Mouse (Mus musculus) forebrain, embryonic 16.5 days (tissue): ENCODE results near the gene Lhpp. TPM values are rescaled to one million over a fixed set of nuclear protein-coding genes. Genes with fewer than 3 reads are reported as not detected.

Experiments
- ATAC-seq: fragments of 200-750 bp; cut with Nextera tagmentation; 2 replicates; pipeline ENCODE4 v1.8.0; 2017; ENCODE audit warnings: mild to moderate bottlenecking, moderate library complexity
- H3K27ac ChIP-seq: fragments of 300-500 bp; sonication (generic); 2 replicates; pipeline ENCODE4 v1.5.1; 2014; ENCODE audit warnings: low read length, control low read depth
- H3K27me3 ChIP-seq: fragments of 300-500 bp; sonication (generic); replicated peaks from 2 replicates; pipeline ENCODE4 v1.6.1; 2014; ENCODE audit warnings: low read length; ENCODE audit not compliant: control insufficient read depth, insufficient read depth
- H3K36me3 ChIP-seq: fragments of 300-500 bp; sonication (generic); 2 replicates; pipeline ENCODE4 v1.6.1; 2014; ENCODE audit not compliant: control insufficient read depth, insufficient read depth
- H3K4me1 ChIP-seq: fragments of 300-500 bp; sonication (generic); replicated peaks from 2 replicates; pipeline ENCODE4 v1.6.1; 2014; ENCODE audit warnings: low read length; ENCODE audit not compliant: control insufficient read depth, insufficient read depth
- H3K4me2 ChIP-seq: fragments of 300-500 bp; sonication (generic); 2 replicates; pipeline ENCODE4 v1.6.1; 2014; ENCODE audit warnings: mild to moderate bottlenecking, low read length, control low read depth
- H3K4me3 ChIP-seq: fragments of 300-500 bp; sonication (generic); replicated peaks from 2 replicates; pipeline ENCODE4 v1.5.1; 2014; ENCODE audit warnings: mild to moderate bottlenecking, low read length, control low read depth
- H3K9ac ChIP-seq: fragments of 300-500 bp; sonication (generic); replicated peaks from 2 replicates; pipeline ENCODE4 v1.6.1; 2014; ENCODE audit warnings: low read depth, low read length, control low read depth
- H3K9me3 ChIP-seq: fragments of 300-500 bp; sonication (generic); 2 replicates; pipeline ENCODE4 v1.6.1; 2016; ENCODE audit warnings: low read length; ENCODE audit not compliant: control insufficient read depth
- WGBS: fragments of 180-500 bp; shearing (Covaris S2); extraction: QIAGEN DNeasy Blood & Tissue Kit; methylation state at CpG from one replicate; pipeline ENCODE4 v1.1.7; 2014; 5-methylcytosine and 5-hydroxymethylcytosine counted together
- polyA plus RNA-seq: library from polyadenylated mRNA; unstranded; fragments of >200 nt; fragmentation: Nextera tagmentation; extraction: Ambion mirVana; gene quantifications from 2 replicates; pipeline ENCODE4 v1.2.1, GENCODE M21; 2015

Gene Lhpp
- polyA plus RNA-seq, 1 experiment from 2014 or later: 31.2 TPM

- no peak for ATAC-seq
- Histone ChIP-seq H3K9me3 (no peaks in the 10 kb centered on the region), H3K4me1 (peaks cover 4% of the 10 kb centered on the region; the same call in 1 of the 2 replicates), H3K9ac (no peak overlapping the region), H3K27ac (no peak overlapping the region), H3K27me3 (peaks cover 13% of the 10 kb centered on the region), H3K4me3 (no peak overlapping the region), H3K4me2 (no peak overlapping the region), H3K36me3 (no peaks in the 10 kb centered on the region)
- 97% methylated on average over 4 of the region's 4 CpGs for WGBS
Observed at GRCm38 (mm10) chr7:132608316-132609020, 2.0 kb upstream of the Lhpp start.

GRCm38 (mm10) chr7:132611530-132611929 is 1.1 kb downstream of the Lhpp start:
- H3K36me3 ChIP-seq: no peaks in the 10 kb centered on the region
- no peak overlapping the region for H3K27ac ChIP-seq
- H3K4me1 ChIP-seq: peaks cover 4% of the 10 kb centered on the region; the same call in 1 of the 2 replicates
- no peak overlapping the region for H3K4me2 ChIP-seq
- whole genome bisulfite sequencing: 96% methylated on average over 8 of the region's 8 CpGs
- no peak for ATAC-seq
- H3K27me3 ChIP-seq: 0 out of 2 replicates have a peak, but pooled peaks cover 2% of the 10 kb centered on the region
- no peak overlapping the region for H3K9ac ChIP-seq
- no peak overlapping the region for H3K4me3 ChIP-seq
- H3K9me3 ChIP-seq: no peaks in the 10 kb centered on the region

GRCm38 (mm10) chr7:132615346-132615745 is 4.9 kb downstream of the Lhpp start:
- 28% methylated on average over 3 of the region's 3 CpGs for WGBS

GRCm38 (mm10) chr7:132616391-132616790 is 6.0 kb downstream of the Lhpp start:
- H3K4me1 ChIP-seq: no peaks in the 10 kb centered on the region
- H3K27ac ChIP-seq: no peak overlapping the region
- no peaks in the 10 kb centered on the region for H3K36me3 ChIP-seq
- H3K27me3 ChIP-seq: no peaks in the 10 kb centered on the region
- H3K4me2 ChIP-seq: no peak overlapping the region
- no peaks in the 10 kb centered on the region for H3K9me3 ChIP-seq
- H3K4me3 ChIP-seq: no peak overlapping the region
- no peak overlapping the region for H3K9ac ChIP-seq
- no peak for ATAC-seq
- WGBS: 19% methylated on average over 6 of the region's 6 CpGs

More at GRCm38 (mm10) chr7:132615346-132615745, 4.9 kb downstream of the Lhpp start:
- Histone ChIP-seq H3K9me3 (no peaks in the 10 kb centered on the region), H3K9ac (no peak overlapping the region), H3K27me3 (no peaks in the 10 kb centered on the region), H3K36me3 (no peaks in the 10 kb centered on the region), H3K4me2 (no peak overlapping the region), H3K4me1 (peaks cover under 1% of the 10 kb centered on the region; the same call in 1 of the 2 replicates), H3K4me3 (no peak overlapping the region), H3K27ac (no peak overlapping the region)
- no peak for ATAC-seq

- Histone ChIP-seq H3K27me3 (no peaks in the 10 kb centered on the region), H3K9ac (no peak overlapping the region), H3K9me3 (no peaks in the 10 kb centered on the region), H3K36me3 (no peaks in the 10 kb centered on the region), H3K4me3 (no peak overlapping the region), H3K27ac (no peak overlapping the region), H3K4me1 (no peaks in the 10 kb centered on the region), H3K4me2 (no peak overlapping the region)
- 88% methylated on average over 5 of the region's 5 CpGs for WGBS
- no peak for ATAC-seq
Observed at GRCm38 (mm10) chr7:132617021-132617564, 6.7 kb downstream of the Lhpp start.

GRCm38 (mm10) chr7:132619549-132619948 is 9.1 kb downstream of the Lhpp start:
- no peak for ATAC-seq
- Histone ChIP-seq H3K9ac (no peak overlapping the region), H3K9me3 (no peaks in the 10 kb centered on the region), H3K27ac (no peak overlapping the region), H3K36me3 (no peaks in the 10 kb centered on the region), H3K4me1 (no peaks in the 10 kb centered on the region), H3K27me3 (no peaks in the 10 kb centered on the region), H3K4me2 (no peak overlapping the region), H3K4me3 (no peak overlapping the region)
- 93% methylated on average over 8 of the region's 8 CpGs for WGBS

GRCm38 (mm10) chr7:132619975-132620918 is 9.8 kb downstream of the Lhpp start:
- Histone ChIP-seq H3K36me3 (no peaks in the 10 kb centered on the region), H3K27ac (no peak overlapping the region), H3K9me3 (no peaks in the 10 kb centered on the region), H3K4me3 (no peak overlapping the region), H3K4me2 (no peak overlapping the region), H3K27me3 (no peaks in the 10 kb centered on the region), H3K9ac (no peak overlapping the region), H3K4me1 (no peaks in the 10 kb centered on the region)
- 90% methylated on average over 15 of the region's 15 CpGs for WGBS
- no peak for ATAC-seq

GRCm38 (mm10) chr7:132624161-132624560 is 13.7 kb downstream of the Lhpp start:
- 80% methylated on average over 10 of the region's 10 CpGs for WGBS
- no peak overlapping the region for H3K9ac ChIP-seq
- H3K4me2 ChIP-seq: no peak overlapping the region
- no peaks in the 10 kb centered on the region for H3K4me1 ChIP-seq
- no peak for ATAC-seq
- no peaks in the 10 kb centered on the region for H3K9me3 ChIP-seq
- H3K27me3 ChIP-seq: no peaks in the 10 kb centered on the region
- no peak overlapping the region for H3K4me3 ChIP-seq
- no peaks in the 10 kb centered on the region for H3K36me3 ChIP-seq
- no peak overlapping the region for H3K27ac ChIP-seq

- no peaks in the 10 kb centered on the region for H3K36me3 ChIP-seq
- H3K4me2 ChIP-seq: no peak overlapping the region
- H3K9ac ChIP-seq: no peak overlapping the region
- no peak overlapping the region for H3K4me3 ChIP-seq
- H3K27me3 ChIP-seq: no peaks in the 10 kb centered on the region
- no peak overlapping the region for H3K27ac ChIP-seq
- 0 out of 2 replicates have a peak, but pooled peaks cover under 1% of the 10 kb centered on the region for H3K4me1 ChIP-seq
- H3K9me3 ChIP-seq: no peaks in the 10 kb centered on the region
- WGBS: 35% methylated on average over 4 of the region's 4 CpGs
- ATAC-seq: no peak
Observed at GRCm38 (mm10) chr7:132626174-132626573, 15.7 kb downstream of the Lhpp start.
